Mouse (Mus musculus) G1E (cell line): Measurements from ENCODE around the gene Adcyap1r1. TPM values are rescaled to one million over a fixed set of nuclear protein-coding genes. Genes with fewer than 3 reads are reported as not detected.

Experiments
- ATAC-seq: 2 replicates; pipeline ENCODE4 v1.8.0; 2016; ENCODE audit warnings: mild to moderate bottlenecking; ENCODE audit not compliant: insufficient number of reproducible peaks, poor library complexity, low FRiP score, severe bottlenecking; ENCODE audit errors: extremely low read depth
- DNase-seq: peaks from one replicate; pipeline ENCODE4 v3.0.0; 2012; ENCODE audit warnings: low spot score
- H3K27me3 ChIP-seq: 2 replicates; pipeline ENCODE4 v1.6.1; 2012; ENCODE audit warnings: mild to moderate bottlenecking, low read length, inconsistent platforms; ENCODE audit not compliant: insufficient read depth
- H3K36me3 ChIP-seq: replicated peaks from 2 replicates; pipeline ENCODE3; 2012; ENCODE audit warnings: mild to moderate bottlenecking, inconsistent platforms
- H3K4me1 ChIP-seq: 2 replicates; pipeline ENCODE4 v1.6.1; 2012; ENCODE audit warnings: low read depth, low read length, inconsistent platforms, mixed read lengths; ENCODE audit not compliant: insufficient read depth
- H3K4me3 ChIP-seq: 2 replicates; pipeline ENCODE4 v1.5.1; 2012; ENCODE audit warnings: low read depth, mild to moderate bottlenecking, inconsistent platforms, low read length, moderate library complexity, mixed read lengths
- H3K9me3 ChIP-seq: replicated peaks from 2 replicates; pipeline ENCODE4 v1.6.1; 2012; ENCODE audit warnings: inconsistent platforms
- CTCF ChIP-seq: IDR thresholded peaks from 2 replicates; pipeline ENCODE4 v1.5.1; 2012; ENCODE audit warnings: low read depth, low read length, inconsistent platforms, mixed read lengths
- GATA1 ChIP-seq: IDR thresholded peaks from 2 replicates; pipeline ENCODE4 v1.6.1; 2012; ENCODE audit warnings: borderline replicate concordance, low read length, inconsistent platforms, mixed read lengths
- GATA2 ChIP-seq: IDR thresholded peaks from 2 replicates; pipeline ENCODE4 v1.6.1; 2012; ENCODE audit warnings: low read depth, low read length, inconsistent platforms, borderline replicate concordance
- POLR2AphosphoS5 ChIP-seq: IDR thresholded peaks from 2 replicates; pipeline ENCODE4 v1.6.1; 2012; ENCODE audit warnings: low read depth, low read length, inconsistent platforms; ENCODE audit not compliant: insufficient replicate concordance
- TAL1 ChIP-seq: conservative IDR thresholded peaks from 2 replicates; pipeline ENCODE4 v1.6.1; 2012; ENCODE audit warnings: low read depth, low read length, inconsistent platforms, mixed read lengths
- polyA plus RNA-seq: library from polyadenylated mRNA; stranded (reverse); fragments of >175 nt; gene quantifications from 2 replicates; pipeline ENCODE4 v1.2.3, GENCODE M21; 2012
- total RNA-seq, 2 experiments: library from RNA; stranded (forward) in 1 of 2; stranded (reverse) in 1 of 2; fragments of 200-1000 nt in 1 of 2; fragments of >200 nt in 1 of 2; fragmentation: Nextera tagmentation in 1 of 2; gene quantifications; 2 replicates each; pipeline ENCODE4 v1.2.3; 2014 to 2017

The Adcyap1r1 gene
- total and polyA plus RNA-seq, 3 experiments: 0.05 TPM; not detected in 2

GRCm38 (mm10) chr6:55466301-55466761, 14.6 kb downstream of the Adcyap1r1 start:
- DNase-seq (no peak), ATAC-seq (no peak)
- Histone ChIP-seq H3K9me3 (no peaks in the 10 kb centered on the region), H3K27me3 (no peaks in the 10 kb centered on the region), H3K36me3 (no peaks in the 10 kb centered on the region), H3K4me3 (no peak overlapping the region), H3K4me1 (no peaks in the 10 kb centered on the region)
- TF ChIP-seq CTCF (no peak), TAL1 (no peak), POLR2AphosphoS5 (no peak), GATA2 (no peak), GATA1 (no peak)

- no peak for DNase-seq
- Histone ChIP-seq H3K9me3 (no peaks in the 10 kb centered on the region), H3K36me3 (no peaks in the 10 kb centered on the region), H3K4me3 (no peak overlapping the region), H3K27me3 (no peaks in the 10 kb centered on the region), H3K4me1 (no peaks in the 10 kb centered on the region)
- ATAC-seq: no peak
- no peak for TF ChIP-seq CTCF
- no peak for TF ChIP-seq GATA2
- no peak for TF ChIP-seq GATA1
- TF ChIP-seq TAL1: no peak
- no peak for TF ChIP-seq POLR2AphosphoS5
These were observed 18.9 kb downstream of the Adcyap1r1 start for GRCm38 (mm10) chr6:55470691-55471090.

- DNase-seq (no peak), ATAC-seq (no peak)
- no peaks in the 10 kb centered on the region for H3K27me3 ChIP-seq
- H3K4me3 ChIP-seq: no peak overlapping the region
- H3K4me1 ChIP-seq: no peaks in the 10 kb centered on the region
- H3K36me3 ChIP-seq: no peaks in the 10 kb centered on the region
- no peak for TF ChIP-seq GATA1
- no peak for TF ChIP-seq TAL1
- no peaks in the 10 kb centered on the region for H3K9me3 ChIP-seq
These were observed 20.6 kb downstream of the Adcyap1r1 start for GRCm38 (mm10) chr6:55472381-55472780.

- DNase-seq: no peak
- Histone ChIP-seq H3K27me3 (no peaks in the 10 kb centered on the region), H3K9me3 (no peaks in the 10 kb centered on the region), H3K4me1 (no peaks in the 10 kb centered on the region), H3K36me3 (no peaks in the 10 kb centered on the region), H3K4me3 (no peak overlapping the region)
- TF ChIP-seq POLR2AphosphoS5 (no peak), GATA2 (no peak)
- no peak for ATAC-seq
These were observed 29.2 kb downstream of the Adcyap1r1 start for GRCm38 (mm10) chr6:55480988-55481387.

GRCm38 (mm10) chr6:55482471-55482870, 30.7 kb downstream of the Adcyap1r1 start:
- no peaks in the 10 kb centered on the region for H3K36me3 ChIP-seq
- ATAC-seq: no peak

GRCm38 (mm10) chr6:55483360-55483759, 31.6 kb downstream of the Adcyap1r1 start:
- H3K4me1 ChIP-seq: no peaks in the 10 kb centered on the region
- no peak for TF ChIP-seq POLR2AphosphoS5
- no peaks in the 10 kb centered on the region for H3K9me3 ChIP-seq
- no peaks in the 10 kb centered on the region for H3K27me3 ChIP-seq
- ATAC-seq: no peak
- DNase-seq: no peak
- no peaks in the 10 kb centered on the region for H3K36me3 ChIP-seq
- H3K4me3 ChIP-seq: no peak overlapping the region

More at GRCm38 (mm10) chr6:55482471-55482870, 30.7 kb downstream of the Adcyap1r1 start:
- TF ChIP-seq POLR2AphosphoS5 (no peak), GATA2 (no peak), CTCF (no peak), TAL1 (no peak), GATA1 (no peak)
- no peaks in the 10 kb centered on the region for H3K9me3 ChIP-seq
- no peaks in the 10 kb centered on the region for H3K4me1 ChIP-seq
- H3K4me3 ChIP-seq: no peak overlapping the region
- no peak for DNase-seq
- H3K27me3 ChIP-seq: no peaks in the 10 kb centered on the region

- H3K4me3 ChIP-seq: no peak overlapping the region
- no peaks in the 10 kb centered on the region for H3K36me3 ChIP-seq
- H3K9me3 ChIP-seq: no peaks in the 10 kb centered on the region
- no peaks in the 10 kb centered on the region for H3K27me3 ChIP-seq
- DNase-seq (no peak), ATAC-seq (no peak)
- TF ChIP-seq TAL1 (no peak), POLR2AphosphoS5 (no peak), GATA1 (no peak), GATA2 (no peak), CTCF (no peak)
- no peaks in the 10 kb centered on the region for H3K4me1 ChIP-seq
These were observed 32.4 kb downstream of the Adcyap1r1 start for GRCm38 (mm10) chr6:55484224-55484623.
